Mouse (Mus musculus) small intestine, adult 2 months (tissue): ENCODE measurements around the gene Myh7. TPM values are rescaled to one million over a fixed set of nuclear protein-coding genes. Genes with fewer than 3 reads are reported as not detected.
"Not testable (repeated sequence)": the region's sequence is repeated elsewhere in the genome, so short reads cannot be mapped to it uniquely, and the experiment has no call there.

Source experiments
- H3K27ac ChIP-seq: fragments of 200-500 bp; 2 replicates; pipeline ENCODE4 v1.5.1; 2012; ENCODE audit warnings: low read depth, low read length, control low read depth, inconsistent platforms; ENCODE audit not compliant: insufficient read depth
- H3K27me3 ChIP-seq: fragments of 200-500 bp; 2 replicates; pipeline ENCODE4 v1.6.1; 2012; ENCODE audit warnings: mild to moderate bottlenecking, moderate library complexity, low read length, inconsistent platforms; ENCODE audit not compliant: control insufficient read depth, insufficient read depth
- H3K36me3 ChIP-seq: fragments of 200-500 bp; 2 replicates; pipeline ENCODE4 v1.6.1; 2012; ENCODE audit warnings: mild to moderate bottlenecking, low read length, control low read depth, inconsistent platforms; ENCODE audit not compliant: control insufficient read depth, insufficient read depth
- H3K4me1 ChIP-seq: fragments of 200-500 bp; 2 replicates; pipeline ENCODE4 v1.6.1; 2012; ENCODE audit warnings: low read length, inconsistent platforms, mixed read lengths; ENCODE audit not compliant: control insufficient read depth, insufficient read depth, insufficient read length
- H3K4me3 ChIP-seq: fragments of 200-500 bp; 2 replicates; pipeline ENCODE4 v1.5.1; 2012; ENCODE audit warnings: low read depth, mild to moderate bottlenecking, control low read depth, inconsistent platforms, low read length, moderate library complexity
- CTCF ChIP-seq: fragments of 200-500 bp; IDR thresholded peaks from 2 replicates; pipeline ENCODE4 v1.5.1; 2012; ENCODE audit warnings: low read depth, mild to moderate bottlenecking, control low read depth, inconsistent platforms, low read length, moderate library complexity, mixed read lengths; ENCODE audit not compliant: insufficient replicate concordance, insufficient read length; ENCODE audit errors: extremely low read depth
- POLR2A ChIP-seq: fragments of 200-500 bp; IDR thresholded peaks from 2 replicates; pipeline ENCODE4 v1.6.1; 2012; ENCODE audit warnings: low read depth, mild to moderate bottlenecking, control low read depth, inconsistent platforms, low read length, moderate library complexity
- WGBS: fragments of 180-500 bp; shearing (Covaris S2); methylation state at CpG from one replicate; pipeline ENCODE4 v1.1.7; 2018; 5-methylcytosine and 5-hydroxymethylcytosine counted together
- polyA plus RNA-seq: library from polyadenylated mRNA; depleted of rRNA; stranded (reverse); fragments of >200 nt; gene quantifications from 2 replicates; pipeline ENCODE4 v1.2.3, GENCODE M21; 2012

The Myh7 gene
- polyA plus RNA-seq, 1 experiment: 0.10 TPM

DNA sequence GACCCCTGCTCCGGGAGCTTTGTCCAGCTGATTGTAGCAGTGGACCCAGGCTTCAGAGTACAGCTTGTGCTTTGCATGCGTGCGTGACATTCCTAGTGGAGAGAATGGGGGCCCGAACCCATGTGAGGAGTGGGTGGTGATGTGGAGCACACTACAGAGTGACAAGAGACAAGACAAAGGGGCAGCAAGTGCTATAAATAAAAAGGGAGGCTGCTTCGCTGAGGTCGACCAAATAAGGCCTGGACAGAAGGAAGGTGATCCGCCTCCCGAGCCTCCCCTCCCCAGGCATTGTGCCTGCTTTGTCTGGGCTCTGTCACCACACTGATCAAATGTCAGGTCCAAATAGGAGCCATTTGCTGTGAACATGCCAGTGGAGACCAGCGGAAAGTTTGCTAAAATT, 2.4 kb upstream of the Myh7 start:
- Histone ChIP-seq H3K4me3 (no peak overlapping the region), H3K27ac (no peak overlapping the region), H3K27me3 (no peaks in the 10 kb centered on the region), H3K36me3 (no peaks in the 10 kb centered on the region), H3K4me1 (no peaks in the 10 kb centered on the region)
- TF ChIP-seq POLR2A (no peak), CTCF (no peak)
- 82% methylated on average over 9 of the region's 9 CpGs for WGBS

DNA sequence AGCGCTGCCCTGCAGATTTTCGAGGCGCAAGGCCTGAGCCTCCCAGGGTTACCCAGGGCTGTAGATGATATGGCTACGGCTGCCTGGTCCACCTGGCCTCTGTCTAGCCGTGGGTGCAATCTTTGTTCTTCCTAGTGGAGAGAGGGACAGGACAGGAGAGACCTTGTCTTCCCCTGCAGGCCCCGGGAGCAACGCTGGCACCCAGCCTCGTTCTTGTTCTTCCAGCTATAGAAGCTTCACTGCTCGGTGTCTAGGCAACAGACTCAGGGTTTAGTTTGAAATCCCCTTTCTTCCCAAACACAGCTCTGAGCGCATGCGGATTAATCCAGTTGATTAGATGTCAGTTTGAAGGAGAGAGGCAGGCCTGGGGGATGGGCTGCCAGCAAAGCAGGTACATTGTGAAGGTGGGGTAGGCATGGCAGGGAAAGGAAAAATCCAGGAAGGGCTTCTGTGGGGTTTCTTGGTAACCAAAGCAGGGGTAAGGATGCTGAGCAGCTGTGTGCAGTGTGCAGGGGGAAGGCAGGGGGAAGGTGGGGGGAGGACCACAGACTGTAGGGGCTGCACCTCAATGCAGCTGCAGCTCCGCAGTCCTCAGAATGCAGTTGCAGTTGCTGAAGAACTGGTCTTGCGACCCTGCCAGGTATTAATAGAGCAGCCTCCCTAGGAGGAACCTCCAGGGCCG, 1.2 kb upstream of the Myh7 start:
- H3K4me3 ChIP-seq: no peak overlapping the region
- no peak overlapping the region for H3K27ac ChIP-seq
- H3K36me3 ChIP-seq: no peaks in the 10 kb centered on the region
- WGBS: 65% methylated on average over 14 of the region's 14 CpGs
- H3K4me1 ChIP-seq: no peaks in the 10 kb centered on the region
- H3K27me3 ChIP-seq: no peaks in the 10 kb centered on the region
- TF ChIP-seq CTCF: no peak
- TF ChIP-seq POLR2A: no peak

DNA sequence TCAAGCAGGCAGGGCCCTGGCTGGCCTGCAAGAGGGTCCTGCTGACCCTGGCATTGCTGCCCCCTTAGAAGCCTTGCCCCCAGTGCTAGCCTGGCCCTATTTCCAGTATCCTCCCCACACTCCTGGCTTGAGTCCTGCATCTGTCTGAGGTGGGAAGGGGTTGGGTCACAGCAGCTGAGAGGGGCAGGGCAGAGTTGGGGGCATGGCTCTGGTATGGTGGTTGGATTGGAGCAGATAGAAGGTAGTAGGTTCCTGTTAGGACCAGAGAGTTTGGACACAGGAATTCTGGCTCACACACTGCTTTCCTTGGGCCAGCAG, 402 bp upstream of the Myh7 start:
- no peaks in the 10 kb centered on the region for H3K36me3 ChIP-seq
- TF ChIP-seq POLR2A (no peak), CTCF (no peak)
- H3K4me3 ChIP-seq: no peak overlapping the region
- H3K4me1 ChIP-seq: no peaks in the 10 kb centered on the region
- H3K27me3 ChIP-seq: no peaks in the 10 kb centered on the region
- H3K27ac ChIP-seq: no peak overlapping the region

DNA sequence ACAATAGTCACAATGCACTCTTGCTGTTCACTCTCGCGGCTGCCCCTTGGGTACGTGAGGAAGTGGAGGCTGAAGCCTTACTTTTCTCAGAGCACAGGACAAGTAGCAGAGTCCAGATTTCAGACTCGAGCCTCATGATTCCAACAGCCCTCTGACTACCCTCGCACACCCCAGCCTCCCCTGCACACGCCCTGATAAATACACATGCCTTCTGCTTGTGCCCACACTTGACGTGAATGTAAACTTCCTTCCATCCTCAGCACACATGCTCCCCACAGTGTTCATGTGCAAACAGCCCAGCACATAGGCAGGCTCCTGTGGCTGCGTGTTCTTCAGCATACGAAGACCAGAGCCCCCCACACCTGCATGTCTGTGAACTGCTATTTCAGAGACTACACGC, 790 bp downstream of the Myh7 start:
- Histone ChIP-seq H3K36me3 (no peaks in the 10 kb centered on the region), H3K4me3 (no peak overlapping the region), H3K4me1 (no peaks in the 10 kb centered on the region), H3K27ac (no peak overlapping the region), H3K27me3 (no peaks in the 10 kb centered on the region)
- WGBS: 34% methylated on average over 10 of the region's 10 CpGs
- no peak for TF ChIP-seq CTCF
- TF ChIP-seq POLR2A: no peak

DNA sequence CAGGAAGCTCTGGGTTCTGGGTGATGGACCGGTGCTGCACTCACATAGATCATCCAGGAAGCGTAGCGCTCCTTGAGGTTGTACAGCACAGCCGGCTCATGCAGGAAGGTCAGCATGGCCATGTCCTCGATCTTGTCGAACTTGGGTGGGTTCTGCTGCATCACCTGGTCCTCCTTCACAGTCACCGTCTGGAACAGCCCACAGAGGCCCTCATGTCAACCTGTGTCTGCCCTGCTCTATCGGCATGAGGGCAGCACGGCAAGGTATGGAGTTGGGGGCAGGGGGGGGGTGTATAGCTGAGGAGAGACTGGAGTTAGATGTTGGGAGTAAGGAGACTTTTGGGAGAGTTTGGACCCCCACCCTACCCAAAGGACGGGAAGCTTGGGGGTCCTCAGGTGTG, 2.2 kb downstream of the Myh7 start:
- Histone ChIP-seq H3K4me1 (no peaks in the 10 kb centered on the region), H3K27me3 (no peaks in the 10 kb centered on the region), H3K27ac (no peak overlapping the region)

DNA sequence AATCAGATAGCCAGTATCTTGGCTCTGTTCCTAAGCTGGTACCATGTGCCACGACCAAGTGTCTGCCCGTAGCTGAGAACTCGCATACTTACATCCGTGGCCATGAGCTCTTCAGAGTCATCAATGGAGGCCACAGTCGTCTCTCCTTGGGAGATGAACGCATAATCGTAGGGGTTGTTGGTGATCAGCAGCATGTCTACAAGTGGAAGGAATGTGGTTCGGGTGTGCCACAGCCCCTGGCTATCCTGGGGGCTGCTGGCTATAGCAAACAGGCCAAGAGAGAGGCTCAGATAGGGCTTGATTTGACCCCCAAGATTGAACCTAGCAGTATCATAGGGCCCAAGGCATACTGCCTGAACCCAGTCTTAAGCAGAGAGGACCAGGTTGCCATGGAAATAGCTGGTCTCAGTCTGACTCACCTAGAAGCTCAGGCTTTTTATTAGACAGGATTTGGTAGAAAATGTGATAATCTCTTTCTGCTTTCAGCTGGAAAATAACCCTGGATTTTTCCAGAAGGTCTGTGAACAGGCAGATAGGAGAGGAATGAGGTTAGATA, 4.5 kb downstream of the Myh7 start:
- 74% methylated on average over 8 of the region's 8 CpGs for WGBS
- Histone ChIP-seq H3K4me1 (no peaks in the 10 kb centered on the region), H3K27ac (no peak overlapping the region), H3K27me3 (no peaks in the 10 kb centered on the region), H3K4me3 (no peak overlapping the region), H3K36me3 (no peaks in the 10 kb centered on the region)
- TF ChIP-seq CTCF (no peak), POLR2A (no peak)

More for the DNA sequence above, 2.2 kb downstream of the Myh7 start:
- WGBS: 91% methylated on average over 10 of the region's 10 CpGs
- TF ChIP-seq POLR2A: no peak
- TF ChIP-seq CTCF: no peak
- Histone ChIP-seq H3K36me3 (no peaks in the 10 kb centered on the region), H3K4me3 (no peak overlapping the region)

DNA sequence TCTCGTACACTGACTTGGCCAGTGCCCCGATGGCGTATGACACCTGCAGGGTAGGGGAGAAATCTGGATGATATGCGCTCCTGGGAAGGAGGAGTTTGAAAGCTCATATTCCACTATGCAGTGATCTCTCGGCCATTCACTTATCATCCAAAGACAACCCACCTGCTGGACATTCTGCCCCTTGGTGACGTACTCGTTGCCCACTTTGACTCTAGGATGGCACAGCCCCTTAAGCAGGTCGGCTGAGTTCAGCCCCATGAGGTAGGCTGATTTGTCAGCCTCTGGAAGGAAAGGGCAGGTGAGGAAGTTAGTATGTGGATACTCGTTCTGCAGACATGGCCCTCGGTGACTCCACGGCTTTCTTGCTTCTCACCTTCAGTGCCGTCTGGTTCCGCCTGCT, 5.5 kb downstream of the Myh7 start:
- TF ChIP-seq POLR2A (no peak), CTCF (no peak)
- Histone ChIP-seq H3K27ac (no peak overlapping the region), H3K36me3 (no peaks in the 10 kb centered on the region), H3K4me3 (no peak overlapping the region), H3K4me1 (no peaks in the 10 kb centered on the region), H3K27me3 (no peaks in the 10 kb centered on the region)
- WGBS: 85% methylated on average over 13 of the region's 13 CpGs

DNA sequence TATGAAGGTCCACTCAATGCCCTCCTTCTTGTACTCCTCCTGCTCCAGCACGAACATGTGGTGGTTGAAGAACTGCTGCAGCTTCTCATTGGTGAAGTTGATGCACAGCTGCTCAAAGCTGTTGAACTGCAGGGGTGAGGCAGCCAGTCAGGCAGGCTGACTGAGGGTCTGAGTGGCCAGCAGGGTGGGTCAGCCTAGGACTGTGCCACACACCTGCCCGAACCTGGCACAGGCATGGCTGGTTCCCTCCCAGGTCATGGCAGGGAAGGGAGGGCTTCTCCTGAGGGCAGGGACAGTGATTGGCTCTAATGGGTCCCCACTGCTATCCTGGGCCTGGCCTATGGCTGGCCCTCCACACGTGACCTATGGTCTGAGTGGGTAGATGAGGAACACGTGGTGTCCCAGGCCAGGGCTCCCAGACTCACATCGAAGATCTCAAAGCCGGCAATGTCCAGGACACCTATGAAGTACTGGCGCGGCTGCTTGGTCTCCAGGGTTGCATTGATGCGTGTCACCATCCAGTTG, 6.0 kb downstream of the Myh7 start:
- not testable (repeated sequence) for H3K27ac ChIP-seq, H3K4me1 ChIP-seq, H3K27me3 ChIP-seq, H3K4me3 ChIP-seq, H3K36me3 ChIP-seq
- WGBS: 81% methylated on average over 9 of the region's 9 CpGs
